Mouse (Mus musculus) midbrain, postnatal 0 days (tissue): ENCODE results near the gene Mpi. TPM values are rescaled to one million over a fixed set of nuclear protein-coding genes. Genes with fewer than 3 reads are reported as not detected.

ENCODE experiments used
- ATAC-seq: fragments of 200-750 bp; cut with Nextera tagmentation; 2 replicates; pipeline ENCODE4 v1.8.0; 2017; ENCODE audit warnings: moderate number of reproducible peaks, mild to moderate bottlenecking, moderate TSS enrichment, moderate library complexity; ENCODE audit not compliant: low FRiP score
- DNase-seq: peaks from one replicate; pipeline ENCODE4 v3.0.0-alpha.2; 2015; ENCODE audit warnings: low spot score
- H3K27ac ChIP-seq: fragments of 300-500 bp; sonication (generic); 2 replicates; pipeline ENCODE4 v1.5.1; 2014; ENCODE audit warnings: low read depth, mild to moderate bottlenecking, low read length, mixed read lengths
- H3K27me3 ChIP-seq: fragments of 300-500 bp; sonication (generic); 2 replicates; pipeline ENCODE4 v1.6.1; 2014; ENCODE audit warnings: low read length, control low read depth, mixed read lengths; ENCODE audit not compliant: insufficient read depth
- H3K36me3 ChIP-seq: fragments of 300-500 bp; sonication (generic); 2 replicates; pipeline ENCODE4 v1.6.1; 2014; ENCODE audit warnings: low read length, control low read depth, mixed read lengths; ENCODE audit not compliant: insufficient read depth
- H3K4me1 ChIP-seq: fragments of 300-500 bp; sonication (generic); 2 replicates; pipeline ENCODE4 v1.6.1; 2014; ENCODE audit warnings: mild to moderate bottlenecking, control low read depth, antibody characterized with exemption, low read length, mixed read lengths; ENCODE audit not compliant: insufficient read depth
- H3K4me2 ChIP-seq: fragments of 300-500 bp; sonication (generic); 2 replicates; pipeline ENCODE4 v1.6.1; 2014; ENCODE audit warnings: low read depth, mild to moderate bottlenecking, low read length, mixed read lengths; ENCODE audit not compliant: poor library complexity, severe bottlenecking
- H3K4me3 ChIP-seq: fragments of 300-500 bp; sonication (generic); 2 replicates; pipeline ENCODE4 v1.5.1; 2014; ENCODE audit warnings: low read depth, mild to moderate bottlenecking, low read length, moderate library complexity
- H3K9ac ChIP-seq: fragments of 300-500 bp; sonication (generic); replicated peaks from 2 replicates; pipeline ENCODE4 v1.6.1; 2014; ENCODE audit warnings: mild to moderate bottlenecking, low read length, moderate library complexity, mixed read lengths; ENCODE audit not compliant: poor library complexity, severe bottlenecking
- H3K9me3 ChIP-seq: fragments of 300-500 bp; sonication (generic); 2 replicates; pipeline ENCODE4 v1.6.1; 2016; ENCODE audit warnings: low read length, control low read depth
- CTCF ChIP-seq: IDR thresholded peaks from 2 replicates; pipeline ENCODE4 v1.5.1; 2016; ENCODE audit warnings: antibody characterized with exemption, mild to moderate bottlenecking
- WGBS: fragments of 180-500 bp; shearing (Covaris S2); extraction: QIAGEN DNeasy Blood & Tissue Kit; methylation state at CpG from one replicate; pipeline ENCODE4 v1.1.7; 2014; 5-methylcytosine and 5-hydroxymethylcytosine counted together
- polyA plus RNA-seq: library from polyadenylated mRNA; unstranded; fragments of >200 nt; fragmentation: Nextera tagmentation; extraction: Ambion mirVana; gene quantifications from 2 replicates; pipeline ENCODE4 v1.2.1, GENCODE M21; 2015
- total RNA-seq: library from RNA; depleted of rRNA; stranded (reverse); fragments of >200 nt; gene quantifications from 2 replicates; pipeline ENCODE4 v1.2.3, GENCODE M21; 2014

Gene Mpi
- total and polyA plus RNA-seq, 2 experiments from 2014 or later, result 57.2 to 60.5 TPM

GRCm38 (mm10) chr9:57550126-57550862, 2.3 kb downstream of the Mpi start:
- H3K27ac ChIP-seq, result no peak overlapping the region
- H3K27me3 ChIP-seq, result no peaks in the 10 kb centered on the region
- ATAC-seq (no peak), DNase-seq (no peak)
- no peak overlapping the region for H3K9ac ChIP-seq
- H3K36me3 ChIP-seq, result peaks cover 24% of the 10 kb centered on the region
- no peaks in the 10 kb centered on the region for H3K9me3 ChIP-seq
- peaks cover 4% of the 10 kb centered on the region; the same call in 1 of the 2 replicates for H3K4me1 ChIP-seq
- H3K4me2 ChIP-seq, result no peak overlapping the region
- WGBS, result 88% methylated on average over 11 of the region's 11 CpGs
- TF ChIP-seq CTCF, result no peak
- H3K4me3 ChIP-seq, result no peak overlapping the region

- peaks cover 4% of the 10 kb centered on the region; the same call in 1 of the 2 replicates for H3K4me1 ChIP-seq
Measured at GRCm38 (mm10) chr9:57549186-57549585, 3.4 kb downstream of the Mpi start.

GRCm38 (mm10) chr9:57547869-57548268, 4.7 kb downstream of the Mpi start:
- Histone ChIP-seq H3K9me3 (no peaks in the 10 kb centered on the region), H3K4me2 (no peak overlapping the region), H3K4me3 (no peak overlapping the region), H3K27ac (no peak overlapping the region), H3K27me3 (no peaks in the 10 kb centered on the region), H3K36me3 (peaks cover 40% of the 10 kb centered on the region), H3K4me1 (peaks cover 4% of the 10 kb centered on the region; the same call in 1 of the 2 replicates), H3K9ac (no peak overlapping the region)
- 95% methylated on average over 11 of the region's 11 CpGs for WGBS
- TF ChIP-seq CTCF, result no peak
- ATAC-seq, result no peak
- DNase-seq, result no peak

More at GRCm38 (mm10) chr9:57549186-57549585, 3.4 kb downstream of the Mpi start:
- Histone ChIP-seq H3K27ac (no peak overlapping the region), H3K4me2 (no peak overlapping the region), H3K27me3 (no peaks in the 10 kb centered on the region), H3K36me3 (peaks cover 29% of the 10 kb centered on the region), H3K9me3 (no peaks in the 10 kb centered on the region), H3K9ac (no peak overlapping the region), H3K4me3 (no peak overlapping the region)
- TF ChIP-seq CTCF, result no peak
- DNase-seq (peak; percentile 73), ATAC-seq (no peak)
- WGBS, result 90% methylated on average over 4 of the region's 4 CpGs

GRCm38 (mm10) chr9:57547287-57547686, 5.3 kb downstream of the Mpi start:
- H3K27ac ChIP-seq, result no peak overlapping the region
- no peak overlapping the region for H3K4me3 ChIP-seq
- no peak overlapping the region for H3K9ac ChIP-seq
- no peaks in the 10 kb centered on the region for H3K27me3 ChIP-seq
- peaks cover 46% of the 10 kb centered on the region for H3K36me3 ChIP-seq
- no peaks in the 10 kb centered on the region for H3K9me3 ChIP-seq
- peaks cover 4% of the 10 kb centered on the region; the same call in 1 of the 2 replicates for H3K4me1 ChIP-seq
- no peak overlapping the region for H3K4me2 ChIP-seq
- WGBS, result 79% methylated on average over 5 of the region's 5 CpGs
- no peak for ATAC-seq
- DNase-seq, result peak; percentile 30
- no peak for TF ChIP-seq CTCF

DNA sequence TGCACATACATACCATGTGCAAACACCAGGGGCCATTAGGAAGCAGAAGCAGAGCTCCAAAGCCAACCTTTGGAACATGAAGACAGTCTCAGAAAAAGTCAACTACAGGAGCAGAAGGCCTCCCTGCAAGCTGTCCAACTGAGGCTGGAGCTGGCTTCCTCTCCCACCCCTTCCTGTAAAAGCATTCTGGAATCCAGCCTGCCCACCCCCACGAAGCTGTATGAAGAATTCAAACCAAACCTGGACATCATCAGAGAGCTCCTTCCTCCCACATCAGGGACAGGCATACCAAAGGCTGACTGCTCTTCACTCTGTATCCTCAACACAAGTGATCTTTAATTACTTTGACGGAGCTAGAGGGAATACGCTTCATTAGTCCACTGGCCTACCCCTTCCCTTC, 8.6 kb downstream of the Mpi start:
- Histone ChIP-seq H3K4me2 (no peak overlapping the region), H3K27me3 (no peaks in the 10 kb centered on the region), H3K27ac (no peak overlapping the region), H3K4me3 (no peak overlapping the region), H3K4me1 (peaks cover under 1% of the 10 kb centered on the region; the same call in 1 of the 2 replicates), H3K36me3 (peaks cover 55% of the 10 kb centered on the region), H3K9me3 (no peaks in the 10 kb centered on the region), H3K9ac (no peak overlapping the region)
- ATAC-seq, result no peak
- no peak for DNase-seq
- TF ChIP-seq CTCF, result no peak
- WGBS, result 86% methylated on average over 3 of the region's 3 CpGs

DNA sequence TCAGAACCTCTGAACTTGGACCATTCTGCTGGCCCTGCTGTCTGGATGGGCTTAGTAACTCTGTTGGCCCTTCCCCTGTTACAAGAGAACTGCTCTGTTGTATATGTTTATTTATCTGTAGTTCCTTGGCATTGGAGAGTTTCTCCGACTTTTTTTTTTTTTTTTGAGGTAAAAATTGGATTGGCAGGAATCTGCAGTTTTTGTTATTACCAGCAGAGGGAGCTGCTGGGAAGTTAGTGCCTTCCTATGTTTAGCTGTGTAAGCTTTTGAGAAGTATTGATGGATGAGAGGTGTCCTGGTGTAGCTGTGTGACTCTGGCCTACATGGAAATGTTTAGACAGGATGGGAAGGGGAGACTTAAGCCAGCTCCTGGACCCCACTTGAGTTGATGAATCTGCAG, 11.3 kb downstream of the Mpi start:
- DNase-seq (peak; percentile 82), ATAC-seq (no peak)
- Histone ChIP-seq H3K4me1 (peaks cover 6% of the 10 kb centered on the region; the same call in 1 of the 2 replicates), H3K4me3 (no peak overlapping the region), H3K9me3 (no peaks in the 10 kb centered on the region), H3K36me3 (peaks cover 42% of the 10 kb centered on the region), H3K4me2 (no peak overlapping the region), H3K27me3 (no peaks in the 10 kb centered on the region), H3K27ac (no peak overlapping the region), H3K9ac (no peak overlapping the region)
- TF ChIP-seq CTCF, result peak; percentile 90
- 8% methylated on average over 1 of the region's 1 CpGs for WGBS
